Mouse (Mus musculus): ENCODE measurements around the gene Rab8b.
"Not testable (repeated sequence)": the region's sequence is repeated elsewhere in the genome, so short reads cannot be mapped to it uniquely, and the experiment has no call there.

Rab8b gene

DNA sequence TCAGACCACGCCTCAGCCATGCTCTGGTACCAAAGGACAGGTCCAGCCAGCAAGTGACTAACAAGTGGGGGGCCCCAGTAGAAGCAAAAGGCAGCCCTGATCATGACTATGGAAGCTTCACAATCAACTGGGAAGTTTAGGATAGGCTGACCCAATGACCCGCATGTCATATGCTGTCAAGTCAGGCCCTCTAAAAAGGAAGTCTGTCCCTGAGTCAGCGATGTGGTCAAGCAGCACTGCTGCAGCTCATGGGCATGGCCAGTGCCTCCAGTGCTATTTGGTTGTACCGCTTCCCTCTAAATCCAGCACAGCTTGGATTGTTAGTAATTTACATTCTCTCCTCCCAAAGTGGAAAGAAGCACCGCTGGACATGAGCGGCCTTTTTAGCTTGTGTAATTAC is 32.7 kb downstream of the Rab8b start:
- no peak for DNase-seq (ENCODE audit: low spot score)

DNA sequence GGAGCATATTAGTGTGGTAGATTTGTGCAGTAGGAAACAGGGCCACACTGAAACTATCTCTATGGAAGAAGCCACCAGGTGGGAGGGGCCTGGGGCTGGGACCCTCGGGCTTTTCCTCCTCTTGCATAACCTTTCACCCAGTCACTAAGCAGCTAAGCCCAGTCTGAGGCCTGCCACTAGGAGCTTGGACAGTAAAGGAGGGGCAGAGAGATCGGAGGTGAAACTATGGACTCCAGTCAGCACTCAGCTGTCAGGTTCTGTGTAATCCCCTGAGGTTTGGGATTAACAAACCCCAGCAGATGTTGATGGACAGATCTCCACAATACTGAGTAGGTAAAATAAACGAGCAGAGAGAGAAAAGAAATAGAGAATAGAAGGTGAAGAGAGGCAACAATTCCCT is 33.1 kb downstream of the Rab8b start:
- no peak for DNase-seq (ENCODE audit: low spot score)

DNA sequence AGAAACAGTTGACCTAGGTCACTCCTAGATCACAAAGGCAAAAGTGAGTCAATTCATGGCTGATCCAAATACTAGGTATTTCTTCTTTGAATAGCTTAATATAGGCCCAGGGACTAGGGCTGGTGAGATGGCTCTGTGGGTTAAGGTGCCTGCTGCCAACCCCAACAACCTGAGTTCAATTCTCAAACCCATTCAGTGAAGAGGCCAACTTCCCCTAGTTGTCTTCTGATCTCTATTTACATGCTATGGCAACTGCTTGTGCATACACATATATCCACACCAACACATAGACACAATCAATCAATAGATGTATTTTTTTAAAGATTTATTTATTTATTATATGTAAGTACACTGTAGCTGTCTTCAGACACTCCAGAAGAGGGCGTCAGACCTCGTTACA is 34.9 kb downstream of the Rab8b start:
- no peak for DNase-seq (ENCODE audit: low spot score)

DNA sequence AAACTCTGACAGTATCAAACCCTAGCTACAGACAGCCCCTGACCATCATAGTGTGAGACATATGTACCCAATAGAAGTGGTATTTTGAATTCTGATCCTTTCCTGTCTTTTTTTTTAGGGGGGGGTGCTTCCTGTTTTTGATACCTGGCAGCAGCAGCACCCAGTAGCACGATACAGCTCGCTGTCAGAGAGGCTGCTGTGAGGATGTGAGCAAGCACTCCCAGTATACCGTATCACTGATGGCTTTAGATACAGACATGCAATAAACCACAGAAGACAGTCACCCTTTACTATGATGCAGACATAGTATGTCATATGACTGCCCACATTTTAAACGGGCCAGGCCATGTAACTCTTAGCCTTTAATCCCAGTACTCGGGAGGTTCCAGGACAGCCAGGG is 36.0 kb downstream of the Rab8b start:
- DNase-seq (ENCODE audit: low spot score), result no peak

DNA sequence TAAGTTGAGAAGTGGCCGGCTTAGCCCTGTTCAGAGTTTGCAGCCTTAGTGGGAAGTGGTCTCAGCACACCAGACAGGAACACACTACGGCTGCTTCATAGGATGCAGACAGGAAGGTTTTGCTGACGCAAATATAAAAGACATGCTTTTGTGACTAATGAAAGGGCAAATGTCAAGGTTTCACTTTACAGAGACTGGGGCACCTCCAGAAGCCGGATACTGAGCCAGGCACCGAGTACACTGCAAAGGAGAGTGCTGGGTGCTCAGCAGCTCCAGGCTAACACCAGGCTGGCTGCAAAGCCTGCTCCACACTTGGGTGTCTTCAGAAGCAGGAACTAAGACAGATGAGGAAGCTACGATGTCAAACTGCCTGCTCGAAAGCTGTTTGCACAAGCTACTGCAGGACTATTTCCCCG is 37.1 kb downstream of the Rab8b start:
- DNase-seq (ENCODE audit: low spot score), result no peak

DNA sequence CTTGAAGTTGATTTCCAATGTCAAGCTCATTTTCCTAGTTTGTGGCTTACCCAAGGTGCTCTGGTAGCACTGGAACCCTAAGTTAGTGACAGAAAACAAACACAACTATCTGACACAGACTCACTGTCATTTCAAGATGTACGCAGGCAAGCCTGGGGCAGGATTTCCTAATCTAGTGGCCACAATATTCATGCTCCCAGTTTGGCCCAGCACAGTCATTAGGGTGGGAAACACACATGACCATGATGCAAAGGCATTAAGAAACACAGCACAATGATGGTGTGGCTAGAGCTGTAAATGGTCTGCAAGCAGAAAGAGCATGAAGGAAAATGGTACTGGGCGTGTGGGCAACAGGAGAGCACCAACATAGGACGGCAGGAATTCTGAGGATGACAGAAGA is 37.6 kb downstream of the Rab8b start:
- no peak for DNase-seq (ENCODE audit: low spot score)

DNA sequence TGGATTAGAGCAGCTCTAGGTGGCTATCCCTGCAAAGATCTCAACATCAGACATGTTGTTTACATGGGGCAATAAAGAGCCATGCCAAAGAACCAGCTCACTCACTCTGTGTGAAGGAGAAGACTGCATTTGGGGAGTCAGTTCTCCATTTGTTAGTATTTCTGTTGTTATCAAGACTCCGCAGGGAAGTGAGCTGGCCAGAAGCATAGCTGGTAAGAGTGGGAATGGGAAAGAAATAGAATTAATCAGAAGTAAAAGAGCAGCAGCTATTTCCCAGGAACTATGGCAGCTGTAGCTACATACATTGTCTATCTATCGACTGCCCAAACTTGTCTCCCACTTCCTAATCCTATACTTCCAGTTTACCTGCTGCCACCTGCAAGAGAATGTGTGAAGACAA is 38.7 kb downstream of the Rab8b start:
- no peak for DNase-seq (ENCODE audit: low spot score)

DNA sequence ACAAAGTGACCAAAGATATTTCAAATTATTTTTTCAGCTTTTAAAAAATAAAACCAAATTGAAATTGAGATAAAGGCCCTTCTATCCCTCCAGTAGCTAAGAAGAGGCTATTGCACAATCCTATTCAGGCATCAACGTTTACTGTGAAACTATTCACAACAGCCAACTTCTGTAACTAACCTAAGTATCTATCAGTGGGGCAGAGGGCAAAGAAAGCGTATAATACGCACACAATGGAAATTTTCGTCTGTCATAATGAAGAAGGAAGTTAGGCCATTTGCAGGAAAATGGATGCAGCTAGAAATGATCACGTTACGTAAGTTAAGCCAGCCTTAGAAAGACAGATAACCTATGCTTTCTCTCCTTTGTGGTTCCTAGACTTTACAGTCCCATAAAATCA is 40.0 kb downstream of the Rab8b start:
- DNase-seq (ENCODE audit: low spot score), result no peak

DNA sequence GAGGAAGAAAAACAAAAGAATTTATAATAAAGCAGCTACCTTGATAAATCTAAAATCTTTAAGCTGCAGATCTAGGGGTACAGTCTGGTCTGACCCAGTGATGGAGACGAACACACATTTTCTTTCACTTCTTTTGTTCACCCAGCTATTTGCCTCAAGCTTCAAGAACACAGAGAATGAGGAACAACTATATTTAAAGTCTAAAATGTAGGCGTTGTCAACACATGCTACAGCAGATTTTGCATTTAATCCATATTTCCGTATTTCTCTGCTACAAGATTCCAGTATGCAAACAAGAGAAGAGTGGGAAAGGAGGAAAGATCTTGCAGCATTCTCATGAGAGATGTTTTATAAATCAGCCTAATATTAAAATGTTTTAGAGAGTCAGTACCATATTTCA is 40.6 kb downstream of the Rab8b start:
- no peak for DNase-seq (ENCODE audit: low spot score)

DNA sequence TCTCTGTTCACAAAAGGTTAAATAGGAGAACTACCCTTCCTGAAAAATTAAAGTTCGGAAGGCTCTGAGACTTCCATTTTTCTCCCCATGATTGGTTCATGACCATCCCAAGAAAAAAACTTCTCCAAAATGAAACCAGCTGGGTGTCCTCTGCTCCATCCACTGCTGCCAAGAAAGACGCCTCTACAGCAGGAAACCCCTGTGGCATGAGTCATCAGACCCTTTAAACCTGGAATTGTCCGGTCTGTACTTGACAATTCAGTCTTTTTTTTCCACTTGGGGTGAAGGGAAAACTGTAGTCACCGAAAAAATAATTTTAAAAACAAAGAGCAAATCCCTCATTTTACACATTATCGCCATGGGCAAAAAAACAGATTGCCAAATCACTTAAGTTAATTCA is 42.9 kb downstream of the Rab8b start:
- no peak for DNase-seq (ENCODE audit: low spot score)

DNA sequence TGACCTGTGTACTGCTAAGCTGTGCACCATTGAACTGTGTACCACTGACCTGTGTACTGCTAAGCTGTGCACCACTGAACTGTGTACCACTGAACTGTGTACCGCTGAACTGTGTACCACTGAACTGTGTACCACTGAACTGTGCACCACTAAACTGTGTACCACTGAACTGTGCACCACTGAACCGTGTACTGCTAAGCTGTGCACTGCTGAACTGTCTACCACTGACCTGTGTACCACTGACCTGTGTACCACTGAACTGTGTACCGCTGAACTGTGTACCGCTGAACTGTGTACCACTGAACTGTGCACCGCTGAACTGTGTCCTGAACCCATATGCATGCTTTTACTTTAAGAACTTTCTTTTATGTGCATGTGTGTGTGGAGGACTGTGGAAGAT is 45.2 kb downstream of the Rab8b start:
- no peak for DNase-seq (ENCODE audit: low spot score)

DNA sequence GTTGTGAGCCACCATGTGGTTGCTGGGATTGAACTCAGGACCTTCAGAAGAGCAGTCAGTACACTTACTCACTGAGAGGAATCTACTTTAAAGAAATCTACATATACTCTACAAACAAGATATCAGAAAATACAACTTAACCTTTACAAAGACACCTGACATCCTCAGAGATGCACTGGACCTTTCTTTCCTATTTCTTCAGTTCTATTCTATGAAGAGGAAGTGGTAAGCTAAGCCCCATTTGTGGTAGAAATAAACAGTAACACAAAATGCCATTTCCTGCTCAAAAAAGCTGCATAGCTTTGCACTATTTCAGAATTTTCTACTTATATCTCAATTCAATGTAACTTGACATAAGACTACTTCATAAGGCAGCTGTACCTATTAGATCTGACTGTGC is 46.0 kb downstream of the Rab8b start:
- DNase-seq (ENCODE audit: low spot score), result no peak

DNA sequence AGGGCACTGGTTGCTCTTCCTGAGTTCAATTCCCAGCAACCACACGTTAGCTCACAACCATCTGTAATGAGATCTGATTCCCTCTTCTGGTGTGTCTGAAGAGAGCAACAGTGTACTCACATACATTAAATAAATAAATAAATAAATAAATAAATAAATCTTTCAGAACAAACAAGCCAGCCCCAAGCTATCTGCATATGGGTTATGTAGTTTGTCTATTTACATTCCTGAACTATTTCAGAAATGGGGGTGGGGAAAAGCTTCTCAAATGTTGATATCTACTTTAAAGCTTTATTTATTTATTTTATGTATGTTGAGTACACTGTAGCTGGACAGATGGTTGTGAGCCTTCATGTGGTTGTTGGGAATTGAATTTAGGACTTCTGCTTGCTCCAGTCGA is 46.5 kb downstream of the Rab8b start:
- DNase-seq (ENCODE audit: low spot score), result not testable (repeated sequence)

DNA sequence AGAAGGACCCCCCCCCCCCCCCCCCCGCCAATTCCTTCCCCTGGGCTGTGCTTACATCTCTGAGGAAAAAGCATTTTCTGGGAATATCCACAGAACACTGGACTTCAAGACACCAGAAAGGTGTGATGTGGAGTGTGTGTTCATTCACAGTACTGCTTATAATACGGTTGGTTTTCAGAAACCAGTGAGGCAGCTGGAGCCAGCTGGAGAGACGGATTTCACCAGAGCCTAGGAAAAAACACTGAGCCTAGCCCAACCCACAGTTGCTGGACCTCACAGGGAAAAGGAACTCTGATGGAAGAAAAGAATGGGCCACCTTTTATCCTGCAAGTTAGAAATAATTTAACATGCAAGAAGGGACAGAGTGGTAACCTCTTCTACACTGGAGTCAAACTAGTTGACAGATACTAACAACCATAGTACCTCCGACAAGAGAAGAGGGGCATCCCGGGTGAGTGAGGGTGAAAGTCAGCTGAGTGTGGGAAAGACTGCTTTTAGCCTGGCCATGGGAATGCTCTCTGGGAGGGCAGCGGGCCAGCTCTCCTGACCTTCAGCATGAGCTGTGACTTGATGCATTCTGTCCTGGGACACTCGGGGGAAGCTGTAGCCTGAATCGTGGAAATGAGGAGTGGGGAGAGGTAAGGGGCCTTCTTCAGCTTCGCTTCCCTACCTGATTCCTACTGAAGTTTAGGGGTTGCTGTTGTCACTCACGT is 47.3 kb downstream of the Rab8b start:
- no peak for DNase-seq (ENCODE audit: low spot score)

DNA sequence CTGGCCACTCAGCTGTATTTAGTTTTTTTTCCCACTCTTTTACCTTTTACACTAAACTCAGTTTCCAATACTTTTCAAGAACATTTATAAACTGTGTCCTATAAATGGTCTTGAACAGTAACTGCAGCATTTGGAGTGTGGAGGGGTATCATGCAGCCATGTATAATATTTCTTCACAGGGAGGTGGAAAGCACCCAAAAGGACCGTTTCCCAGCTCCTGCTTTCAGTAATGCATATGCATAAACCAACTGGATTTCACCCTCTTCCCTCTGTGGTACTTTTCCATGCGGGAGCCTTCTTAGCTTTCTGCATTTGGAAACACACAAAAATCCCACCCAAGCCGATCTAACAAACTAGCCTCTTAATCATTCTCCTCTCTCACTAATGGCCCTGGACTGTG is 54.8 kb downstream of the Rab8b start:
- DNase-seq (ENCODE audit: low spot score), result no peak

DNA sequence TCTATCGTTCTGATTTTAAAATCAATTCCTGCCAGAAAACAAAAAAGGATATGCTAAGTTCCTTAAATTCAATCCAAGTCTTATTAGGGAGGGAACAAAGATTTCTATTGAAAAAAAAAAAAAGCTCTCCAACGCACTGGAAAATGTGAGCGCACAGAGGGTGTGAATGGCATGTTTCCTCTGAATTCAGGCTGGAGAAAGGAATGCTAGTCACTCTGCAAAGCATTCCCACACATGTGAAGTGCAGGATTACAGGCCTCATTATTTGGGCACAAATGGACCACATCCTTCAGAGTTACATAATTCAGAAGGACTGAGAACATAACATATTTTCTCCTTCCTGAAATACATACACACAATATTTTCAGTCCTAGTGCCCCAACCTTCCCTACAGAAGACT is 56.0 kb downstream of the Rab8b start:
- DNase-seq (ENCODE audit: low spot score), result no peak

DNA sequence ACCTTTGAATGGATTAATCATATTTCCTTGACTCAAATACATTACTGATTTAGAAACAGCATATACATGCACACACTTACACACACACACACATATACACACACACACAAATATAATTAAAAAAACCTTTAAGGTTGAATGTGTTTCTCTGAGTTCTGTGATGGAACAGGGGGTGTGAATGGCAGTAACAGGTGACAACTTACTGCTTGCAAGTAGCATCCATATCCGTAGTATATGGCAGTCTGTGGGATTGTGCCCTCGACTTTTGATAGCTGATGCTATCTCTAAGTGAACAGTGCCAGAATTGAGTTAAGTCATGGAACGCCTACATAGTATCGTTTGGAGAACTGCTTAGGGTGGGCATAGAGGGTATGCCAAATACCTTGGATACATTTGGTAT is 57.3 kb downstream of the Rab8b start:
- DNase-seq (ENCODE audit: low spot score), result no peak

DNA sequence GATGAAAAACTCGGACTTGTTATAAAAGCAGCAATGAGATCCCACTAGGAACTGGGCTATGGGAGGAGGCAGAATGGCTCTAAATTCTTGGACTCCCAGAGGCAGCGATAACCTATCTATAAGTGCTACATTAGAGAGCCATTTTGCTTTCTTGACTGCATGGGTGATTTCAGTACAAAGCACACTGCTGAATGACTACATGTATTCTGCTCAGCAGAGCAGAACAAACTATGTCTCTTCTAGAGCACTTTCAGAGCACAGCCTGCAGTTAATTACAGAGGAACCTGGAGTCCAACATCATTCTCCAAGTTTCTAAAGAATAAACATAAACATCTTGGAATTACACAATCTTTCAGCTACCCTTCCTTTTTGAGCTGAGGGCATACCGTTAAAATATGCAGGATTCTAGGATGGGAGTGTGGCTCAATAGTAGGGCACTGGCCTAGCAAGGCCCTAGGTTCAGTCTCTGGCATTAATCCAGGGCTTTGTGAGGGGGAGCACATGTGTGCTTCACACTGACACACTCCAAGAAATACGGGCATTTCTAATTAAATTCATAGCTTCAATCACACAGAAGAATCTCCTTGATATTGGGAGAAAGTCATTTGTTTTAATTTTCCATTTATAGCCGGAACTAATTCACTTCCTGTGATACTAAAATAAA is 58.3 kb downstream of the Rab8b start:
- DNase-seq (ENCODE audit: low spot score), result no peak

DNA sequence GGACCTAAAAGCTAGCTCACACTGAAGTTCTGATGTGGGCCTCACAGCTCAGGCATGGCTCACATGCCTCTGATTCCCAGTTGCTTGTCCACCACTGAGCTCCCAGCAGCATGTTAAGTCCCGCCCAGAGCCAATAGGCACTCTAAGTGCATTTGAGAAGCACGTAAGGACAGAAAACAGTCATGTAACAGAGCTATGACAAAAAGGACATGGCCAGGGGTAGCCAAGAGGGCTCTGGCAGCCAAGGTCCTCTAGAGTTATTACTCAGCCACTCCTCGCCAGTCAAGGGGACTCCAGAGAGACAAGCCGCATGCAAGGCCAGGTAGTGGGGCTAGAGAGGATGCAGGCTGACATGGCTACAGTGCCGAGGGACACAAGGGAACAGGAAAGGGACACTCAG is 60.0 kb downstream of the Rab8b start:
- DNase-seq (ENCODE audit: low spot score), result no peak

DNA sequence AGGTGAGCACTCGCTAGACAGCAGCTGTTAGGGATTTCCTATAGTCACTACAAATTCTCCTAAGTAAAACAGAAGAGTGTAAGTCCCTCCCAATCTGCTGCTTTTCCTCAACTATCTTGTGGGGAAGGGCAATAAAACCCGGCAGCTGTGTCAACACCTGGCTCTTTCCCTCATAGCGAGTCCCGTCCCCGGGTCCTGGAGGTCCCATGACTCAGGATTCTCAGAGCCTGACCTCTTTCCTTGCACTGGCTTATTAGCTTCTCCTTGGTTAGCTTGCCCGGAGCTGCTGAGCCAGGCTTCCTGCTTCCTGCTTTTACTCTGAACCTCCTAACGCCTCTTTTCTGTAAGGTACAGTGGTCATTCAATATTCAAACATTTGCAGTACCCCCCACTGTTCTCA is 63.6 kb downstream of the Rab8b start:
- no peak for DNase-seq (ENCODE audit: low spot score)

DNA sequence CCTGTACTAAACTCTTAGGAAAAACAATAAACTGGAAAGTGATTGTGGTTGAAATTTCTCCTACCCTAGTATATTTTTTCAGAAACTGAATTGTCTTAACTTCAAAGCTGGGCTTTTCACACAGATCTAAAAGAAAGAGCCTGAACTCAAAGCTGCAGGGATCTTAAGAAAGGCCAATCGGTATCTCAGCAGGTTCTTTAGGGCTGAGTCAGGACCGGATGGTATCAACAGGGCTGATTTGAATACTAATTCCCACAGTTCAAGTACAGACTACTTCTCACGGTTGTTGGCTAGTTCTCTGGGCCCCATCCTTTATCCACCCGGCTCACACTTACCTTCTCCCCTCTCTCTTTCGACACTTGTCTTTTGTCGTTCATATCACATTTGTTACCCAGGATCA is 66.9 kb downstream of the Rab8b start:
- no peak for DNase-seq (ENCODE audit: low spot score)

DNA sequence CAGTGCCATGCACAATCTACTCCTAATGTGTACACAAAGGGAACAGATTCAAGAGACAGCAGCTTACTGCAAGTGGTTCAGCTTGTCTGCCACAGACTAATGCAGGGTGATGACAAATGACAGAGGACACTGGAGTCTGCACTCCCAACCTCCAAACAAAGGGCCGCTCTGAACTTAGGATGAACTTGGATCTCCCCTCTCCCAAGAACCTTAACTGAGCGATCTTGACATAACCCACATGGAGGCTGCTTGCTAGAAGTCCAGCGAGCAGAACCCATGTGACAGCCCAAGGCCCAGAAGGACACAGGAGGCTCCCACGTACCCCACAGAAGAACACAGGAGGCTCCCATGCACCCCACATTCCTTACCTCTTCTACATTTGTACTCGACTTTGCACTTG is 68.5 kb downstream of the Rab8b start:
- no peak for DNase-seq (ENCODE audit: low spot score)

DNA sequence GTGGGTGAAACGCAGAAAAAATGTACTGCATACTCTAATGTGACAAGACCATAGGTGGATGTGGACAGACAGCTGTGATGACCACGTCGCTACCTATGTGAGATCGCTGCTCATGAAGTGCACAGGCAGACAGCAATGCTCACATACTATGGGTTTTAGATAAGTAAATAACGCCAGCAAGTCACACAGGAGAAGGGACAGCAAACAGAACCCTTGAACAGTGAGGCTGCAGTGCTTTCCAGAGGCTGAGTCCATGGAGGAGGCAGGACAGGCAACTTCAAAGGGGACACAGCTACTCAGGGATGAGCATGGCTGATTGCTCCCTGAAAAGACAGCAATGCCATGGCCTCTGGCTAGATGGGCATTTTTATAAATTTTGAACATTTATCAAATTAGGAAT is 72.7 kb downstream of the Rab8b start:
- DNase-seq (ENCODE audit: low spot score), result no peak

DNA sequence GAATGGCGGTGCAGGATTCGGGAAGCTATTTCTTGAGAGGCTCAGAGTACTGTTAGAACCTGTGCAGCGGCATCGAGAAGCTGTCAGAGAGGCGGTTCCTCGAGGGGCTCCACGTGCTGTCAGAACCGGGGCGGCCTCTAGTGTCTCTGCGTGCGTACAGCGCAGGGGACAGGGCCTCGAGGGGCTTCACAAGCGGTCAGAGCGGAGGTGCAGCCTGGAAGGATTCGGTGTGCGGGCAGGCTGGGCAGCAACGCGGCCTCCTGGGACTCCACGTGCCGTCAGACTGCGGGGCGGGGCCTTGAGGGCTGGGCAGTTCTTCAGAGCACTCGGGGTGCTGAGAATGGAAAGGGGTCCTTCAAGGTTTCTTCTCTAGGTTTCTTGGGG is 84.4 kb downstream of the Rab8b start:
- no peak for DNase-seq (ENCODE audit: low spot score)
